Mouse (Mus musculus): ENCODE measurements around the gene Mark3.

Gene Mark3

DNA sequence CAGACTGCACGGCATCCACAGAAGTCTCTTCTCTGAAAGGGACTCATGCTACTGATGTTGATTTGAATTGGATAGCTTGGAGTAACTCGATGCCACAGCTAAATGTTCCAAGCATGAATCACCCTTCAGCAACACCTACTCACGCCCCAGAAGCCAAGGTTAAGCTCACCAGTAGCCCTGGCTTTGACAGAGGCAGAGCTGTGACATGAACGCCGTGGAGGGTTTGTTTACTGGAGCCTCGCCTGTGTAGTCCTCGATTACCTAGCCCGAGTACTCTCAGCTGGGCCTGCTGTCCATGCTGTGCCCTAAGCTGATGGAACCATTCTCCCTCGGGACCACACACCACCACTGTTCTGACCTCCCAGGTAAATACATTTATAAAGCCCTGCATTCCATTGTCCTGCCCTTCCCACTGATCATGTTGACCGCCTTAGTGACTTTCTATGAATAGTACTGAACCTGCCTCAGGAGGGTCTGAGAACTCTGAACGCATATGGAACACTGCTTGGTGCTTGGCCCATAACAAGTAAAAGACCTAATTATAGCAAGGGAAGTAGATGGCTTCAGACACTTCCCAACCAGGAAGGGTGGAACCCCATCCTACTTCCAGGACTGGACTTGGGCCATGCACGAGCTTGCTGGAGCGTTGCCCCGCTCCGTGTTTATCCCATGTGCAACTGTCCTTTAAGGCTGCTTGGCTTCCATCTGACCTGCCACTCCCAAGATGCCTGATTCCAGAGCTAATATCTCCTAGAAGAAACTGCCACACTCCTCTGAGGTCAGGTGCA lies 131.1 kb downstream of the Mark3 start:
- Histone ChIP-seq H3K4me3 (replicated peaks; ENCODE audit: low read length) (no peak overlapping the region), H3K9me3 (ENCODE audit: low read length) (no peaks in the 10 kb centered on the region), H3K4me1 (replicated peaks; ENCODE audit: low read depth, low read length) (peaks cover 61% of the 10 kb centered on the region), H3K36me3 (ENCODE audit: insufficient read depth, low read length) (peaks cover 19% of the 10 kb centered on the region), H3K27me3 (ENCODE audit: insufficient read depth, low read length) (0 out of 2 replicates have a peak, but pooled peaks cover 5% of the 10 kb centered on the region)
- TF ChIP-seq POU5F1 (IDR thresholded peaks at IDR 0.05; ENCODE audit: borderline replicate concordance, low read length) (no peak), CTCF (conservative IDR thresholded peaks at IDR 0.05; ENCODE audit: low read length) (no peak), NANOG (IDR thresholded peaks at IDR 0.05; ENCODE audit: borderline replicate concordance, low read length) (no peak)

All from E14TG2a.4 (cell line).